Mouse (Mus musculus): ENCODE measurements around the gene Morn1.

Morn1 gene

GRCm38 (mm10) chr4:155187192-155187674, 100.9 kb downstream of the Morn1 start:
- peak in 1 of 2 experiments; percentile 74 for DNase-seq (ENCODE audit: inconsistent age in 2 of 2, low spot score in 1 of 2)

GRCm38 (mm10) chr4:155188341-155188740, 102.0 kb downstream of the Morn1 start:
- DNase-seq (ENCODE audit: inconsistent age in 2 of 2, low spot score in 1 of 2) = no peak

- no peak for DNase-seq (ENCODE audit: inconsistent age in 2 of 2, low spot score in 1 of 2)
Observed at GRCm38 (mm10) chr4:155188803-155189202, 102.4 kb downstream of the Morn1 start.

GRCm38 (mm10) chr4:155189711-155190139, 103.3 kb downstream of the Morn1 start:
- peak in 1 of 2 experiments; percentile 67 for DNase-seq (ENCODE audit: inconsistent age in 2 of 2, low spot score in 1 of 2)

- DNase-seq (ENCODE audit: inconsistent age in 2 of 2, low spot score in 1 of 2) = no peak
Observed at GRCm38 (mm10) chr4:155190275-155190674, 103.9 kb downstream of the Morn1 start.
